Mouse (Mus musculus): ENCODE measurements around the gene Slc12a7. TPM values are rescaled to one million over a fixed set of nuclear protein-coding genes. Genes with fewer than 3 reads are reported as not detected.
A peak's percentile ranks its signal among the peaks of the same experiment; 100 is the strongest.
"Not testable (repeated sequence)": the region's sequence is repeated elsewhere in the genome, so short reads cannot be mapped to it uniquely, and the experiment has no call there.

Gene Slc12a7
- polyA plus RNA-seq, 1 experiment from 2014 or later = 12.6 TPM

- H3K27ac ChIP-seq (replicated peaks; ENCODE audit: low read depth, low read length) = no peak overlapping the region
- WGBS = 12% methylated on average over 2 of the region's 2 CpGs
- no peak for ATAC-seq (ENCODE audit: low FRiP score, low TSS enrichment)
These were observed 5.3 kb upstream of the Slc12a7 start for GRCm38 (mm10) chr13:73727621-73728025.

GRCm38 (mm10) chr13:73728633-73729032 lies 4.3 kb upstream of the Slc12a7 start:
- no peak overlapping the region for H3K9ac ChIP-seq (replicated peaks; ENCODE audit: low read length)
- ATAC-seq (ENCODE audit: low FRiP score, low TSS enrichment) (no peak), DNase-seq (no peak)
- no peak overlapping the region for H3K27ac ChIP-seq (replicated peaks; ENCODE audit: low read depth, low read length)
- H3K36me3 ChIP-seq (ENCODE audit: control insufficient read depth, insufficient read depth, low read length) = no peaks in the 10 kb centered on the region
- H3K4me3 ChIP-seq (replicated peaks; ENCODE audit: low read depth, low read length) = no peak overlapping the region
- peaks cover 7% of the 10 kb centered on the region; the same call in 1 of the 2 replicates for H3K4me1 ChIP-seq (ENCODE audit: control insufficient read depth, insufficient read depth, low read length)
- H3K4me2 ChIP-seq (ENCODE audit: low read length) = no peak overlapping the region
- no peaks in the 10 kb centered on the region for H3K9me3 ChIP-seq (ENCODE audit: control insufficient read depth, low read length)
- peaks cover 15% of the 10 kb centered on the region; the same call in 1 of the 2 replicates for H3K27me3 ChIP-seq (ENCODE audit: control insufficient read depth, insufficient read depth, low read length)

More at GRCm38 (mm10) chr13:73727621-73728025, 5.3 kb upstream of the Slc12a7 start:
- peaks cover 7% of the 10 kb centered on the region; the same call in 1 of the 2 replicates for H3K27me3 ChIP-seq (ENCODE audit: control insufficient read depth, insufficient read depth, low read length)
- H3K4me3 ChIP-seq (replicated peaks; ENCODE audit: low read depth, low read length) = no peak overlapping the region
- no peaks in the 10 kb centered on the region for H3K36me3 ChIP-seq (ENCODE audit: control insufficient read depth, insufficient read depth, low read length)
- H3K4me2 ChIP-seq (ENCODE audit: low read length) = no peak overlapping the region
- DNase-seq = no peak
- H3K9me3 ChIP-seq (ENCODE audit: control insufficient read depth, low read length) = no peaks in the 10 kb centered on the region
- H3K9ac ChIP-seq (replicated peaks; ENCODE audit: low read length) = no peak overlapping the region
- H3K4me1 ChIP-seq (ENCODE audit: control insufficient read depth, insufficient read depth, low read length) = 0 out of 2 replicates have a peak, but pooled peaks cover 3% of the 10 kb centered on the region

GRCm38 (mm10) chr13:73730913-73731312 lies 2.0 kb upstream of the Slc12a7 start:
- WGBS = 86% methylated on average over 1 of the region's 1 CpGs
- Histone ChIP-seq H3K9ac (replicated peaks; ENCODE audit: low read length) (no peak overlapping the region), H3K4me1 (ENCODE audit: control insufficient read depth, insufficient read depth, low read length) (peaks cover 7% of the 10 kb centered on the region; the same call in 1 of the 2 replicates), H3K9me3 (ENCODE audit: control insufficient read depth, low read length) (no peaks in the 10 kb centered on the region), H3K27me3 (ENCODE audit: control insufficient read depth, insufficient read depth, low read length) (peaks cover 21% of the 10 kb centered on the region; the same call in 1 of the 2 replicates), H3K4me2 (ENCODE audit: low read length) (no peak overlapping the region), H3K4me3 (replicated peaks; ENCODE audit: low read depth, low read length) (no peak overlapping the region), H3K27ac (replicated peaks; ENCODE audit: low read depth, low read length) (no peak overlapping the region), H3K36me3 (ENCODE audit: control insufficient read depth, insufficient read depth, low read length) (no peaks in the 10 kb centered on the region)
- DNase-seq = no peak
- ATAC-seq (ENCODE audit: low FRiP score, low TSS enrichment) = no peak

- H3K4me3 ChIP-seq (replicated peaks; ENCODE audit: low read depth, low read length) = peak overlapping the region; percentile 32; the same call in 1 of the 2 replicates
- peaks cover 21% of the 10 kb centered on the region; the same call in 1 of the 2 replicates for H3K27me3 ChIP-seq (ENCODE audit: control insufficient read depth, insufficient read depth, low read length)
- no peak overlapping the region for H3K27ac ChIP-seq (replicated peaks; ENCODE audit: low read depth, low read length)
- H3K9ac ChIP-seq (replicated peaks; ENCODE audit: low read length) = peak overlapping the region; percentile 29; the same call in 1 of the 2 replicates
- H3K4me2 ChIP-seq (ENCODE audit: low read length) = peak overlapping the region; percentile 66
- no peaks in the 10 kb centered on the region for H3K9me3 ChIP-seq (ENCODE audit: control insufficient read depth, low read length)
- no peak for ATAC-seq (ENCODE audit: low FRiP score, low TSS enrichment)
- 75% methylated on average over 7 of the region's 7 CpGs for whole genome bisulfite sequencing
- H3K4me1 ChIP-seq (ENCODE audit: control insufficient read depth, insufficient read depth, low read length) = peaks cover 7% of the 10 kb centered on the region; the same call in 1 of the 2 replicates
- no peak for DNase-seq
- no peaks in the 10 kb centered on the region for H3K36me3 ChIP-seq (ENCODE audit: control insufficient read depth, insufficient read depth, low read length)
These were observed 659 bp upstream of the Slc12a7 start for GRCm38 (mm10) chr13:73732235-73732634.

- Histone ChIP-seq H3K4me3 (replicated peaks; ENCODE audit: low read depth, low read length) (no peak overlapping the region), H3K4me2 (ENCODE audit: low read length) (no peak overlapping the region), H3K27me3 (ENCODE audit: control insufficient read depth, insufficient read depth, low read length) (peaks cover 21% of the 10 kb centered on the region; the same call in 1 of the 2 replicates), H3K9me3 (ENCODE audit: control insufficient read depth, low read length) (no peaks in the 10 kb centered on the region), H3K36me3 (ENCODE audit: control insufficient read depth, insufficient read depth, low read length) (no peaks in the 10 kb centered on the region), H3K27ac (replicated peaks; ENCODE audit: low read depth, low read length) (no peak overlapping the region), H3K4me1 (ENCODE audit: control insufficient read depth, insufficient read depth, low read length) (peaks cover 7% of the 10 kb centered on the region; the same call in 1 of the 2 replicates), H3K9ac (replicated peaks; ENCODE audit: low read length) (no peak overlapping the region)
- 86% methylated on average over 1 of the region's 1 CpGs for WGBS
- no peak for DNase-seq
- no peak for ATAC-seq (ENCODE audit: low FRiP score, low TSS enrichment)
These were observed 1.5 kb downstream of the Slc12a7 start for GRCm38 (mm10) chr13:73734379-73734778.

- ATAC-seq (ENCODE audit: low FRiP score, low TSS enrichment) = no peak
- Histone ChIP-seq H3K9ac (replicated peaks; ENCODE audit: low read length) (no peak overlapping the region), H3K4me1 (ENCODE audit: control insufficient read depth, insufficient read depth, low read length) (peaks cover 7% of the 10 kb centered on the region; the same call in 1 of the 2 replicates), H3K27ac (replicated peaks; ENCODE audit: low read depth, low read length) (no peak overlapping the region), H3K9me3 (ENCODE audit: control insufficient read depth, low read length) (no peaks in the 10 kb centered on the region), H3K27me3 (ENCODE audit: control insufficient read depth, insufficient read depth, low read length) (peaks cover 21% of the 10 kb centered on the region; the same call in 1 of the 2 replicates), H3K36me3 (ENCODE audit: control insufficient read depth, insufficient read depth, low read length) (no peaks in the 10 kb centered on the region), H3K4me2 (ENCODE audit: low read length) (no peak overlapping the region), H3K4me3 (replicated peaks; ENCODE audit: low read depth, low read length) (no peak overlapping the region)
- 89% methylated on average over 8 of the region's 8 CpGs for WGBS
- DNase-seq = no peak
These were observed 2.4 kb downstream of the Slc12a7 start for GRCm38 (mm10) chr13:73735270-73735669.

DNA sequence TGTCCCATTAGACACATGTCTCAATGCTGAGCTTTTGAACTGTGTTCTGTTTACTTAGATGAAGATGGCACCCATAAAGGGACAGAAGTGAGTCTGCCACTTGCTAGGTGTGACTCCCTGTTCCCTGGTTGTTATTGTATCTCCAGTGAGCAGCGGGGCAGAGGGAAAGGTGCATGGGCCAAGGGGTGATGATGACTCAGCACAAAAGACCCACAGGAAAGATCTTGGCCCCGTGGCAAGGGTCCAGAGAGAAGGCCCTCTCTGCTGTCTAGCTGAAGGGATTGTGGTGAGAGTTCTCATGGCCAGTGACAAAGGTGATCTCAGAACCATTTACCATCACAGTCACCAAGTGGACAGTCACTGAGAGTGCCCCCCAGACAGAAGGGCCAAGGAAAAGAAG lies 3.0 kb downstream of the Slc12a7 start:
- no peak overlapping the region for H3K9ac ChIP-seq (replicated peaks; ENCODE audit: low read length)
- no peak overlapping the region for H3K4me3 ChIP-seq (replicated peaks; ENCODE audit: low read depth, low read length)
- peaks cover 21% of the 10 kb centered on the region; the same call in 1 of the 2 replicates for H3K27me3 ChIP-seq (ENCODE audit: control insufficient read depth, insufficient read depth, low read length)
- ATAC-seq (ENCODE audit: low FRiP score, low TSS enrichment) (no peak), DNase-seq (no peak)
- WGBS = 80% methylated on average over 2 of the region's 2 CpGs
- no peak overlapping the region for H3K27ac ChIP-seq (replicated peaks; ENCODE audit: low read depth, low read length)
- peaks cover 7% of the 10 kb centered on the region; the same call in 1 of the 2 replicates for H3K4me1 ChIP-seq (ENCODE audit: control insufficient read depth, insufficient read depth, low read length)
- no peaks in the 10 kb centered on the region for H3K36me3 ChIP-seq (ENCODE audit: control insufficient read depth, insufficient read depth, low read length)
- H3K9me3 ChIP-seq (ENCODE audit: control insufficient read depth, low read length) = no peaks in the 10 kb centered on the region
- no peak overlapping the region for H3K4me2 ChIP-seq (ENCODE audit: low read length)

GRCm38 (mm10) chr13:73736943-73737342 lies 4.0 kb downstream of the Slc12a7 start:
- Histone ChIP-seq H3K36me3 (ENCODE audit: control insufficient read depth, insufficient read depth, low read length) (no peaks in the 10 kb centered on the region), H3K27me3 (ENCODE audit: control insufficient read depth, insufficient read depth, low read length) (peaks cover 20% of the 10 kb centered on the region; the same call in 1 of the 2 replicates), H3K9me3 (ENCODE audit: control insufficient read depth, low read length) (no peaks in the 10 kb centered on the region), H3K9ac (replicated peaks; ENCODE audit: low read length) (no peak overlapping the region), H3K4me3 (replicated peaks; ENCODE audit: low read depth, low read length) (no peak overlapping the region), H3K27ac (replicated peaks; ENCODE audit: low read depth, low read length) (no peak overlapping the region), H3K4me1 (ENCODE audit: control insufficient read depth, insufficient read depth, low read length) (peaks cover 7% of the 10 kb centered on the region; the same call in 1 of the 2 replicates), H3K4me2 (ENCODE audit: low read length) (no peak overlapping the region)
- no peak for DNase-seq
- 93% methylated on average over 3 of the region's 3 CpGs for WGBS
- no peak for ATAC-seq (ENCODE audit: low FRiP score, low TSS enrichment)

DNA sequence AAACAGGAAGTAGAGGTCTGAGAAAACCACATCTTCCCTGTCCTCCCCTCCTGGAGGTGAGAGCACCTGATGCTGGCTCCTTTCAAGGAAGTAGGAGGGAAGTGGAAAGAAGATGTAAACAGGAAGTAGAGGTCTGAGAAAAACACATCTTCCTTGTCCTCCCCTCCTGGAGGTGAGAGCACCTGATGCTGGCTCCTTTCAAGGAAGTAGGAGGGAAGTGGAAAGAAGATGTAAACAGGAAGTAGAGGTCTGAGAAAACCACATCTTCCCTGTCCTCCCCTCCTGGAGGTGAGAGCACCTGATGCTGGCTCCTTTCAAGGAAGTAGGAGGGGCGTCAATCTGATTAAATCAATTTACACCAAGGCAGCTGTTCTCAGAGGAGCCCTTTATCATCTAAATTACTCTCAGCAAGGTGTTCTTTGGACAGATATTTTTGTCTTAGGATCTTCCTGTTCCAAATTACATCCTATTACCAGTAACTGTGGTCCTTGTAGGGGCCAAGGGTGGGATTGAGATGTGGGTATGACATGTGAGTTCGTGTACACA lies 7.6 kb downstream of the Slc12a7 start:
- not testable (repeated sequence) for H3K9me3 ChIP-seq (ENCODE audit: control insufficient read depth, low read length); H3K4me2 ChIP-seq (ENCODE audit: low read length); H3K27ac ChIP-seq (replicated peaks; ENCODE audit: low read depth, low read length); DNase-seq; H3K36me3 ChIP-seq (ENCODE audit: control insufficient read depth, insufficient read depth, low read length); H3K27me3 ChIP-seq (ENCODE audit: control insufficient read depth, insufficient read depth, low read length); H3K4me3 ChIP-seq (replicated peaks; ENCODE audit: low read depth, low read length); H3K4me1 ChIP-seq (ENCODE audit: control insufficient read depth, insufficient read depth, low read length); ATAC-seq (ENCODE audit: low FRiP score, low TSS enrichment); H3K9ac ChIP-seq (replicated peaks; ENCODE audit: low read length)
- WGBS = 63% methylated on average over 2 of the region's 2 CpGs

Data from midbrain, embryonic 14.5 days (tissue).